Mouse (Mus musculus): ENCODE results near the gene Cops7a. TPM values are rescaled to one million over a fixed set of nuclear protein-coding genes. Genes with fewer than 3 reads are reported as not detected.

Gene Cops7a
- 136 and 143 TPM in 2 replicates for polyA plus RNA-seq (2016; fragmentation: Nextera tagmentation; extraction: Ambion mirVana)

GRCm38 (mm10) chr6:124965088-124965719, at the start of gene Cops7a:
Cops7a (minus strand) TSS chr6:124965538.
- peaks cover 18% of the 10 kb centered on the region for H3K4me1 ChIP-seq
- H3K27ac ChIP-seq = peak within 1 kb of the TSS; percentile 97
- H3K4me3 ChIP-seq = peak within 1 kb of the TSS; percentile 87
- peaks cover 8% of the 10 kb centered on the region for H3K9me3 ChIP-seq
- DNase-seq (ENCODE audit: extremely low spot score, low spot score) = peak; percentile 94
- WGBS = under 1% methylated on average over 68 of the region's 68 CpGs
- H3K36me3 ChIP-seq (replicated peaks) = peaks cover 41% of the 10 kb centered on the region
- no peaks in the 10 kb centered on the region for H3K27me3 ChIP-seq (ENCODE audit: poor library complexity, severe bottlenecking)

- H3K9me3 ChIP-seq = no peaks in the 10 kb centered on the region
- no peaks in the 10 kb centered on the region; the same call in 1 of the 2 replicates for H3K27me3 ChIP-seq (ENCODE audit: poor library complexity, severe bottlenecking)
- 1% methylated on average over 70 of the region's 78 CpGs for WGBS
- peaks cover 40% of the 10 kb centered on the region for H3K36me3 ChIP-seq (replicated peaks)
- peak overlapping the region; percentile 92 for H3K4me3 ChIP-seq
- peak; percentile 84 for DNase-seq (ENCODE audit: extremely low spot score, low spot score)
- peaks cover 29% of the 10 kb centered on the region for H3K4me1 ChIP-seq
- peak overlapping the region; percentile 99 for H3K27ac ChIP-seq
Observed at GRCm38 (mm10) chr6:125009181-125010073, 44.1 kb upstream of the Cops7a start.

- 0% methylated on average over 3 of the region's 3 CpGs for WGBS
- Histone ChIP-seq H3K4me3 (peak within 1 kb of the TSS; percentile 92), H3K9me3 (no peaks in the 10 kb centered on the region), H3K27me3 (ENCODE audit: poor library complexity, severe bottlenecking) (no peaks in the 10 kb centered on the region; the same call in 1 of the 2 replicates), H3K27ac (peak within 1 kb of the TSS; percentile 99), H3K36me3 (replicated peaks) (peaks cover 35% of the 10 kb centered on the region), H3K4me1 (peaks cover 33% of the 10 kb centered on the region)
- no peak for DNase-seq (ENCODE audit: extremely low spot score, low spot score)
Observed at GRCm38 (mm10) chr6:125009129-125009180, 43.6 kb upstream of the Cops7a start, which contains the start of gene Zfp384. Zfp384 (plus strand) TSS chr6:125009145.

- Histone ChIP-seq H3K9me3 (no peaks in the 10 kb centered on the region), H3K27ac (peak overlapping the region; percentile 99), H3K4me1 (peaks cover 36% of the 10 kb centered on the region), H3K27me3 (ENCODE audit: poor library complexity, severe bottlenecking) (no peaks in the 10 kb centered on the region; the same call in 1 of the 2 replicates), H3K4me3 (peak overlapping the region; percentile 92), H3K36me3 (replicated peaks) (peaks cover 32% of the 10 kb centered on the region)
- DNase-seq (ENCODE audit: extremely low spot score, low spot score) = peak; percentile 99
- WGBS = under 1% methylated on average over 34 of the region's 34 CpGs
Observed at GRCm38 (mm10) chr6:125008586-125009128, 43.3 kb upstream of the Cops7a start.

- peak overlapping the region; percentile 99 for H3K27ac ChIP-seq
- H3K4me1 ChIP-seq = peaks cover 38% of the 10 kb centered on the region
- peaks cover 27% of the 10 kb centered on the region for H3K36me3 ChIP-seq (replicated peaks)
- 51% methylated on average over 13 of the region's 13 CpGs for WGBS
- DNase-seq (ENCODE audit: extremely low spot score, low spot score) = no peak
- no peaks in the 10 kb centered on the region; the same call in none of the 2 replicates for H3K27me3 ChIP-seq (ENCODE audit: poor library complexity, severe bottlenecking)
- no peaks in the 10 kb centered on the region for H3K9me3 ChIP-seq
- peak overlapping the region; percentile 92 for H3K4me3 ChIP-seq
Observed at GRCm38 (mm10) chr6:125008060-125008459, 42.7 kb upstream of the Cops7a start.

DNA sequence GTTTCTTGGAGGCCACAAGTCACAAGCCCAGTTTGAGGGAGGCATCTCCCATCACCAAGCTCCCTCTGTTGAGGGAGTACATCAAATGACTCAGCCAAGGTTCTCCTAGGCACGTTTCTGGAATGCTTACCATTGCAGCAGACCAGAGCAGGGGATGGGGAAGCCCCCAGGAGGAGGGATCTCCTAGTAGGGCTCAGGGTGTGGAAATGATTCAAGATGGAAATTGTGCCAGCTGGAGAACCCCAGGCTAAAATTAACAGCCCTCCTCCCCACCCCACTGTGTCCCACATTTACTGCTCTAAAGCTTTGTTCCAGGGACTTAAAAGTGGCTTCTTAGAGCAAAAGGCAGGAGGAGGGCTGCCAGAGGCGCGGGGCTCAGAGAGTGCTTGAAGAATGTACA, 39.7 kb upstream of the Cops7a start:
- 49% methylated on average over 3 of the region's 3 CpGs for WGBS
- peaks cover 26% of the 10 kb centered on the region for H3K4me1 ChIP-seq
- no peaks in the 10 kb centered on the region for H3K36me3 ChIP-seq (replicated peaks)
- DNase-seq (ENCODE audit: extremely low spot score, low spot score) = no peak
- H3K27me3 ChIP-seq (ENCODE audit: poor library complexity, severe bottlenecking) = peaks cover 28% of the 10 kb centered on the region
- H3K27ac ChIP-seq = no peak overlapping the region
- no peak overlapping the region for H3K4me3 ChIP-seq
- H3K9me3 ChIP-seq = no peaks in the 10 kb centered on the region

- H3K4me1 ChIP-seq = peaks cover 27% of the 10 kb centered on the region
- H3K27me3 ChIP-seq (ENCODE audit: poor library complexity, severe bottlenecking) = peaks cover 42% of the 10 kb centered on the region
- H3K36me3 ChIP-seq (replicated peaks) = no peaks in the 10 kb centered on the region
- WGBS = 62% methylated on average over 3 of the region's 3 CpGs
- H3K4me3 ChIP-seq = no peak overlapping the region
- H3K27ac ChIP-seq = no peak overlapping the region
- DNase-seq (ENCODE audit: extremely low spot score, low spot score) = no peak
- H3K9me3 ChIP-seq = no peaks in the 10 kb centered on the region
Observed at GRCm38 (mm10) chr6:125003706-125004105, 38.4 kb upstream of the Cops7a start.

- WGBS = 35% methylated on average over 10 of the region's 10 CpGs
- DNase-seq (ENCODE audit: extremely low spot score, low spot score) = no peak
- 0 out of 2 replicates have a peak overlapping the region, but pooled peaks have one; percentile 5 for H3K4me3 ChIP-seq
- H3K9me3 ChIP-seq = no peaks in the 10 kb centered on the region
- H3K4me1 ChIP-seq = peaks cover 37% of the 10 kb centered on the region
- no peak overlapping the region for H3K27ac ChIP-seq
- H3K27me3 ChIP-seq (ENCODE audit: poor library complexity, severe bottlenecking) = peaks cover 84% of the 10 kb centered on the region
- no peaks in the 10 kb centered on the region for H3K36me3 ChIP-seq (replicated peaks)
Observed at GRCm38 (mm10) chr6:124999546-124999945, 34.2 kb upstream of the Cops7a start.

GRCm38 (mm10) chr6:124999091-124999490, 33.8 kb upstream of the Cops7a start:
- Histone ChIP-seq H3K4me3 (0 out of 2 replicates have a peak overlapping the region, but pooled peaks have one; percentile 5), H3K9me3 (no peaks in the 10 kb centered on the region), H3K36me3 (replicated peaks) (no peaks in the 10 kb centered on the region), H3K4me1 (peaks cover 38% of the 10 kb centered on the region), H3K27ac (no peak overlapping the region), H3K27me3 (ENCODE audit: poor library complexity, severe bottlenecking) (peaks cover 88% of the 10 kb centered on the region)
- WGBS = 31% methylated on average over 14 of the region's 14 CpGs
- no peak for DNase-seq (ENCODE audit: extremely low spot score, low spot score)

DNA sequence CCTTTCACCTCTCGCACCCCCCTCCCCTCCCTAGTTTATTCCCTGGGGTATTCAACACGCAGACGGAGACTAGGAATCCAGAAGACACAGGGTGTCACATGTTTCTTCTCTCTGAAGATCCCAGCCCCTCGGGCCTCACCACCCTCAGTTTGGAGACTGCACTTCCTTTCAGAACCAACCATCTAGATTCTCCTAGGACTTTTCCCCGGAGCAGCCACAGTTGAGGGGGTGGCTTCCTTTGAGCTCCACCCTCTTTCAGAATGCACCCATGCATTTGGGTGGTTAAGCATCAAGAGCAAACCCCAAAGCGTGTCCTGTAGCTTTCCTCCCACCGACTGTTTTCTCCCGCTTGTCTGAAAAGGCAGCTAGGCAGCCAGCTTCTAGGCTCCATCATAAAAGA, 32.7 kb upstream of the Cops7a start:
- peaks cover 99% of the 10 kb centered on the region for H3K27me3 ChIP-seq (ENCODE audit: poor library complexity, severe bottlenecking)
- peak overlapping the region; percentile 74; the same call in 1 of the 2 replicates for H3K4me3 ChIP-seq
- H3K4me1 ChIP-seq = peaks cover 36% of the 10 kb centered on the region
- no peak overlapping the region for H3K27ac ChIP-seq
- H3K9me3 ChIP-seq = no peaks in the 10 kb centered on the region
- WGBS = 7% methylated on average over 8 of the region's 8 CpGs
- no peaks in the 10 kb centered on the region for H3K36me3 ChIP-seq (replicated peaks)
- no peak for DNase-seq (ENCODE audit: extremely low spot score, low spot score)

DNA sequence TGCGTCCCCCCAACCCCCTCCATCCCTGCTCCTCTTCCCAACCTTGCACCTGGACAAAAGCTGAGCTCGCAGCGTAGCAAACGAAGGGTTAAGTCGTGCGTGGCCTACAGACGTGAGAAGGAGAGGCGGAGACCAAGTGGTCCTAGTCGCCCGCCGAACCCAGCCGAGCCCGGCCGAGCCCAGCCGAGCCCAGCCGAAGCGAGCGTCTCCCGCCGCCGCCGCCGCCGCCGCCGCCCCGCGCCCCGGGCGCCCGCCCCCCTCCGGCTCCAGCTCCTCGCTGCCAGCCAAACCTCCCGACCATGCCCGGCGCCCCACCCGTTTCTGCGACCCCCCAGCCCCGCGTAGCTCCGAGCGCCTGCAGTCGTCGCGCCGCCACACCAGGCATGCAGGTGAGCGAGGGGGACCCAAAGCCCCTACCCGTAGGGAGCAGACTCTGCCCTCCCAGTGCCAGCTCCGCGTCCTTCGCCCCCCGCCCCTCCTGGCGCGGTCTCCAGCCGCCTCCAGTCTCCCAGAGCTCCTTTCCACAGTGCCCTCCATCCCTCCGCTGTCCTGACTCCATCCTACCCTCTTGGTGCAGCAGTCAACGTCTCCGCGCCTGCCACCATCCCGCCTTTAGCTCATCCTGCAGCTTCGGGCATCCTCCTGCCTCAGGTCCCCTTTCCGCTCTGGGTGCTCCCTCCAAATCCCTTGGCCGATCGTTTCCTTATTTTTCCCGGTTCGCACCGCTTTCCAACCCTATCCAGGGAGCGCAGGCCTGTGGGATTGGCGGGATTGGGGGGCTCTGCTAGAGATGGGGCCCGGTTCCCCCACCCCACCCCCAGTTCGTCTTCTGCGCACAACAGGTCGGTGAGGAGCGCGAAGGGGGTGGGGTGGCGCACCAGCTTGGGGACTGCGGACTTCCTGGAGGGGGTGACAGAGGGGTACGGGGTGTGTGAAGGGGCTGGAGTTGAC, 31.5 kb upstream of the Cops7a start, which contains the start of gene Pianp:
Gene Pianp (plus strand): TSS at position 144 of the 951 bp plus-strand sequence.
- Histone ChIP-seq H3K27ac (peak within 1 kb of the TSS; percentile 83), H3K4me1 (peaks cover 36% of the 10 kb centered on the region), H3K36me3 (replicated peaks) (no peaks in the 10 kb centered on the region), H3K4me3 (peak within 1 kb of the TSS; percentile 74), H3K9me3 (no peaks in the 10 kb centered on the region), H3K27me3 (ENCODE audit: poor library complexity, severe bottlenecking) (peaks cover 99% of the 10 kb centered on the region)
- DNase-seq (ENCODE audit: extremely low spot score, low spot score) = peak; percentile 77
- under 1% methylated on average over 78 of the region's 78 CpGs for WGBS

- peak overlapping the region; percentile 74; the same call in 1 of the 2 replicates for H3K4me3 ChIP-seq
- peaks cover 96% of the 10 kb centered on the region for H3K27me3 ChIP-seq (ENCODE audit: poor library complexity, severe bottlenecking)
- H3K4me1 ChIP-seq = peaks cover 36% of the 10 kb centered on the region
- 53% methylated on average over 8 of the region's 8 CpGs for WGBS
- H3K36me3 ChIP-seq (replicated peaks) = no peaks in the 10 kb centered on the region
- H3K9me3 ChIP-seq = peaks cover 2% of the 10 kb centered on the region; the same call in 1 of the 2 replicates
- no peak for DNase-seq (ENCODE audit: extremely low spot score, low spot score)
- H3K27ac ChIP-seq = no peak overlapping the region
Observed at GRCm38 (mm10) chr6:124995831-124996403, 30.6 kb upstream of the Cops7a start.

Data from forebrain, embryonic 10.5 days (tissue).